Mouse (Mus musculus) CH12.LX (cell line): ENCODE data around the gene Slc18b1.

ENCODE experiments used
- CHD1 ChIP-seq: IDR thresholded peaks from 2 replicates; pipeline ENCODE4 v1.6.1; 2012; ENCODE audit warnings: low read depth, low read length, improper control_type of control experiment, inconsistent platforms
- CTCF ChIP-seq, 2 experiments: IDR thresholded peaks in 1 of 2; conservative IDR thresholded peaks in 1 of 2; 2 replicates each; pipeline ENCODE4 v1.5.1; 2011 to 2012; ENCODE audit warnings: low read depth in 2 of 2, low read length in 2 of 2, improper control_type of control experiment in 1 of 2, inconsistent platforms in 1 of 2, mild to moderate bottlenecking in 1 of 2, moderate library complexity in 1 of 2
- EP300 ChIP-seq: IDR thresholded peaks from 2 replicates; pipeline ENCODE4 v1.6.1; 2011; ENCODE audit warnings: low read length, improper control_type of control experiment
- GABPA ChIP-seq: IDR thresholded peaks from 2 replicates; pipeline ENCODE4 v1.6.1; 2012; ENCODE audit warnings: low read depth, low read length, improper control_type of control experiment, inconsistent platforms; ENCODE audit not compliant: insufficient replicate concordance
- MAFK ChIP-seq: IDR thresholded peaks from 2 replicates; pipeline ENCODE4 v1.6.1; 2011; ENCODE audit warnings: low read length, improper control_type of control experiment; ENCODE audit not compliant: insufficient replicate concordance
- MAZ ChIP-seq: IDR thresholded peaks from 2 replicates; pipeline ENCODE4 v1.6.1; 2012; ENCODE audit warnings: low read depth, mild to moderate bottlenecking, inconsistent platforms, low read length, improper control_type of control experiment, moderate library complexity
- NELFE ChIP-seq: IDR thresholded peaks from 2 replicates; pipeline ENCODE4 v1.6.1; 2011; ENCODE audit warnings: low read depth, low read length, improper control_type of control experiment
- POLR2A ChIP-seq: IDR thresholded peaks from 2 replicates; pipeline ENCODE4 v1.6.1; 2011; ENCODE audit warnings: low read depth, mild to moderate bottlenecking, improper control_type of control experiment, low read length
- RAD21 ChIP-seq: IDR thresholded peaks from 2 replicates; pipeline ENCODE4 v1.6.1; 2011; ENCODE audit warnings: low read depth, mild to moderate bottlenecking, low read length, improper control_type of control experiment, moderate library complexity
- SMC3 ChIP-seq: IDR thresholded peaks from 2 replicates; pipeline ENCODE4 v1.6.1; 2011; ENCODE audit warnings: low read depth, low read length, improper control_type of control experiment
- ZKSCAN1 ChIP-seq: IDR thresholded peaks from 2 replicates; pipeline ENCODE4 v1.6.1; 2012; ENCODE audit warnings: low read depth, inconsistent platforms, low read length, improper control_type of control experiment, borderline replicate concordance
- ZMIZ1 ChIP-seq: IDR thresholded peaks from 2 replicates; pipeline ENCODE4 v1.6.1; 2012; ENCODE audit warnings: low read depth, mild to moderate bottlenecking, inconsistent platforms, low read length, improper control_type of control experiment
- ZNF384 ChIP-seq: IDR thresholded peaks from 2 replicates; pipeline ENCODE4 v1.6.1; 2012; ENCODE audit warnings: low read depth, low read length, improper control_type of control experiment, inconsistent platforms

DNA sequence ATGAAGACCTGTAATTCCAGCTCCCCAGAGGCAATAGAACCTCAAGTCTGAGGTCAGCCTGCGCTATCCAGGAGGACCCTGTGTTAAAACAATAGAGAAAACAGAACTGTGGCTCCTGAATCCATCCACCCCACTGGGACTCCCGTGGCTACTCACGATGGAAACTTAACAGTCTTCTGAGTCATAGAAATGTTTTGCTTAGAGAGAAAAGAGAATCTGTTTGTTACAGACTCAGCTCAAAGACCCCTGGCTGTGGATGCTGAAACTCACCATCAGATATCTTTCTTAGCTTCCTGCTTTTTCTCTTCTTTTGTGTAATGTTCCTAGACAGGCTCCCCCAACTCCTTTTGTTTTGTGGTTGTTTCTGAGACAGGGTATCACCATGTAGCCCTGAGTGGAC is 7.9 kb downstream of the Slc18b1 start:
- no peak for TF ChIP-seq GABPA
- no peak for TF ChIP-seq SMC3
- TF ChIP-seq CTCF (conservative IDR thresholded peaks at IDR 0.05 in 1 of 2, IDR thresholded peaks at IDR 0.05 in 1 of 2; ENCODE audit: low read depth in 2 of 2, low read length in 2 of 2), result no peak
- TF ChIP-seq MAFK, result no peak
- no peak for TF ChIP-seq NELFE
- no peak for TF ChIP-seq EP300
- TF ChIP-seq ZNF384, result no peak
- TF ChIP-seq MAZ, result no peak
- TF ChIP-seq ZMIZ1, result no peak
- no peak for TF ChIP-seq POLR2A
- no peak for TF ChIP-seq CHD1
- no peak for TF ChIP-seq RAD21
- TF ChIP-seq ZKSCAN1, result no peak
